Mouse (Mus musculus) heart, adult 8-10 months (tissue): ENCODE results near the gene Fryl. TPM values are rescaled to one million over a fixed set of nuclear protein-coding genes. Genes with fewer than 3 reads are reported as not detected.
A peak's percentile ranks its signal among the peaks of the same experiment; 100 is the strongest.

Experiments used
- DNase-seq: peaks from one replicate; pipeline ENCODE4 v3.0.0; 2022; ENCODE audit warnings: low spot score
- total RNA-seq, 4 experiments: library from RNA; stranded (reverse); gene quantifications; 2 replicates each; pipeline ENCODE4 v1.2.4; 2022

Gene Fryl
- 10 to 100 TPM; 32.7 to 38.8 (median 35.1) TPM for total RNA-seq

DNA sequence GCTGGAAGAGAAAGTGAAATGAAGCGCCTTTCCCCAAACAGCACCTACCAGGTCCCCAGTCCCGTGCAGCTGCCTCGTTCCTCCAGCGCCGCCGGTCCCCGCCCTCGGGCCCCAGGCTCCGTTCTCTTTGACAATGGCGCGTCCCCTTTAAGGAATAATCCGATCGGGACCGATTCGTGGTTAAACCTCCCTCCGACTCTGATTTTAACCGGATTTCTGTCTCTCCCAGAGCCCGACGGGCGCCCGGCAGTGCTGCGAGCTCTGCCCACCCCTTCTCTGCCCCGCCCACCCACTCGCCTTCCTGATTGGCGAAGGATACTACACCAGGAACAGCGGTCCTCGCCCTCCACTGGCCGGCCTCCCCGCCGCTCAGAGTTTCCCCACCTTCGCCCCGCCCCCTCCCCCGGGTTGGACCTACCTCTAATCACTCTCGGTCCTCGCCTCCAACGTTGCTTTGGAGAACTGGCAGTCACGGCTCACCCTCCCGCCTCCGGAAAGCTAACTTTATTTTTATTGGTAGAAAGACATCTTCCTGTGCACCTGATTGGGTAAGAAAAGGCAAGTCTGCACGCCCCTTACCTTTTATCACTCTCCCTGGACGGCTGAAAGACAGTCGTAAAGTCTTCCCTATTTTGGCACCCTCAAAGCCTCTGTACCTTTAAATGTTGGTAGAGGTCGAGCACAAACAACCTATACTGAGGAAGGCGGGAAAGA lies at the start of gene Fryl:
Fryl (minus strand) TSS at position 268 of the 714 bp plus-strand sequence.
- DNase-seq = peak; percentile 98

DNA sequence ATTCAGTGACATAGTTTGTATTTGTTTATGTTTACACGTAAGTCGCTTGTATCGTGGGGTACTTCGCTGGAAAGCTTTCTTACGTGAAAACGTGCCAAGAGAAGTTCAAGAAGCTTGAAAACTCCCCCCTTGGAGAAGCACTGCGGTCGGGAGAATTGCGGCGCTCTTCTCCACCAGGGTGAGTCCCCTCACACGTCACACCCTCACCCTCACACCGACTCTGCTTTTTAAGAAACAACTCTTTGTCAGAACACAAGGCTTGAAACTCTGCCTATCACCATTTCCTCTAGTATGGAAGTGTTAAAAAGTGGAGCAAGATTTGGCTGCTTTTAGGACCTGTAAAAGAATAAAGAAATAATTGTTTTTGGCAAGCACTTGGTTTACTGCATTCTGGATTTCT lies 48.1 kb upstream of the Fryl start:
- no peak for DNase-seq

- DNase-seq = no peak
Measured at GRCm38 (mm10) chr5:73301601-73302307, 45.3 kb upstream of the Fryl start.

- no peak for DNase-seq
Measured at GRCm38 (mm10) chr5:73295916-73296315, 39.5 kb upstream of the Fryl start.

GRCm38 (mm10) chr5:73295016-73295415 lies 38.6 kb upstream of the Fryl start:
- DNase-seq = no peak

DNA sequence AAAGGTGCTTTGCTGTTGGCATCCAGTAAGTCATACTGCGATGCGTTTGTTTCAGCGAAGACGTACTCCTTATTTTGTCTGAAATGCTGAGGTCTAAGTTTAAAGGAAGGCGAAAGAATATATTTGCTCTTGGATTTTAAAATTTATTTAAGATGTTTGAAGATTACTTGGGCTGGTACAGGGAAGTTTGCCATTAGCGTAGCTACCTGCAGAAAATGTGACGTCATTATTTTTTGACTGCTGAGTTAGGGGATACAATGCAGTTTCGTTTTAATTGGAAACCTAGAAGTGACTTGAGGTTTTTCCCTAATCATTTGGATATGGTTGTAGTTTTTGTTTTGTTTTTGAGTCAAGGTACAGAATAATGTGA lies 37.0 kb upstream of the Fryl start:
- DNase-seq = no peak

DNA sequence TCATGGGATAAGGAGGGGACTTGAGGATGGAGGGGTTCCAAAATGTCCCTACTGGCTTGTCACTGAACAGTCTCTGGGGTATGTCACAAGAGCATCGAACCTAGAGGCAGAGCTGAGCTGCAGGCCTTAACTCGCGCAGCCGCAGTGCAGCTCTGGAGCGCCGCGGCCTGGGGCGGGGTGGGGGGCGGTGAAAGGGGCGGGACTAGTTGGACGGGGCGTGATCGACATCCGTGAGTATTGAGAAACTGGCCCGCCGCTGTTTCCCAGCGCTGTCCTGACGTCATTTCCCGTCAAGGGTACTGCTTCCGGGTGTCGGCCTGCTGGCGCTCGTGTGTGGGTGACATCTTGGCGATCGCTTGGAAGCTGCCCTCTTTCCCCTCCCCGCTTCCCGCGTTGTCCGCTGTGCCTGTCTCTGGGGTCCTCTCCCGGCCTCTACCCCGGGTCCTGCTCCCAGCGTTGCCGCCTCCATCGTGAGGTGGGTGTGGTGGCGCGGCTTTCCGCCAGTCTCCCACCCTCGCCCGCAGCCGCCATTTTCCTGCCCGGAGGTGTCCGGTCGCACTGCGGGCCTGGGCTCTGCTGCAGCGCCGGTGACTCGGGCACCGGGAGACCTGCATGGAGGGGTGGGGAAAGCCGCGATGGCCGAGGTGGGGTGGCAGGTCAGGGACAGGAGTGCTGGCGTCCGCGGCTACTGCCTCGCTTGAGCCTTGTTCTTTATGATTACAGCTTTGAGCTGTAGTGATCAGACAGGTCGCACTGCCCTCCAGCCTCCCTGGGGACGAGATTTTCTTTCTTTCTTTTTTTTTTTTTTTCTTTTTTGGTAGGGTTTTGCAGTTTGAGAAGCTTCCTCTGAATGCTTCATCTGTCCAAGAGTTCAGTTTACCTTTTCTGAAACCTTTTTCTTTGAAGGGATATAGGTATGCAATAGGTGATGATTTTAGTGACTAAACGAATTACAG lies 36.4 kb upstream of the Fryl start, which contains the start of gene Ociad1:
Ociad1 (plus strand) TSS at position 283 of the 956 bp plus-strand sequence.
- DNase-seq = peak; percentile 94

- DNase-seq = no peak
Measured at GRCm38 (mm10) chr5:73289900-73290299, 33.5 kb upstream of the Fryl start.

DNA sequence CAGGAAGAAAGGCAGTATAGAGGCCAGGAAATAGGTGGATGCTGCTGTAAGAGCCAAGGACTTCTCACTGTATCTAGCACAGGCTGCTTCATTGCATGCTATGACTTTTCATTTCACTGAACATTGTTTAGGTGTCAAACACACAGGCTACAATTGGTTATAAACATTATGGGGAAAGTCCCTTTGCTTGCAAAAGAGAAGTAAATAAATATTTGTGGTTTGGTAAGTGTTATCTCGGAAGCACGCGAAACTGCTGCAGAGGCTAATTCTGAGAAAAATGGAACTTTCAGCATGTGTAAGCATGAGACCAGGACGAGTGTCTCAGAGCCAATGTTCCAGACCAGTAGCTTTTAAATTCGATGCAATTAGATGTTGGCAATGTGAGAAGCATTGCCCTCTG lies 30.2 kb upstream of the Fryl start:
- no peak for DNase-seq

- no peak for DNase-seq
Measured at GRCm38 (mm10) chr5:73285470-73285978, 29.1 kb upstream of the Fryl start.

- no peak for DNase-seq
Measured at GRCm38 (mm10) chr5:73284046-73284445, 27.6 kb upstream of the Fryl start.

GRCm38 (mm10) chr5:73280567-73280850 lies 24.1 kb upstream of the Fryl start:
- DNase-seq = no peak

DNA sequence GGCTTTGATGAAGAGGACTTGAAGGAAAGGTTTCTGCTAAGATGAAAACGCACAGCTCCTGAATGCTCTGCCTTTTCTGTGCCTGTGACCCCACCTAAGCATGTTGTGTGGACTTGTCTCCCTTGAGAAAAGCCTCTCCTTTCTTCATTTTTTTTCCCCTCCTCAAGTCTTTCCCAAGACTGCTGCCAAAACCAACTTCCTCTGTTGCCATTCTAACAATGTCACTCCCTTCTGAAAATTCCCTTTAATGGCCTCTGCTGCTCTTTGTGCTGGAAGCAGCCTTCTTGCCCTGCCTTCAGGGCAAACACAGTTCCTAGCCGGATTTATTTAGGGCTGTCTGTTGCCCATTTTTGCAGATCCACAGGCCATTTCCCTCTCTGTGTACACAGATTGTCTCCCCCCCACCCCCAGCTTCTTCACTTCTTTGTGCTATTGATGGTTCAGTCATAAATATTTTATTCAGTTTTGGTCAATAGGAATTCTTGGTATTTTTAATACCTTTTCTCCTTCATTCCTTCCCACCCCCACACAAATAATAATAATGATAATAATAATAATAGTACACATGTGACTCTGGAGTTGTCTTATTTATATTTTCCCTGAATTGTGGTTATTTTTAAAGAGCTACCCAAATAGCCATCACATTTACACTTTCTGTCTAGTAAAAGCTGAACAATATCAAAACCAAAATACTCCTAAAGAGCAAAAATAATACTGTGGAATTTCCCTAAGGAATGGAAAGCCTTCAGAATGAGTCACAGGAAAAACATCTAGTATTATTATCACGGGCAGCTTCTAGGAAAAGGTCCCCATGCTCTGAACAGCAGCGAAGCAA lies 23.5 kb upstream of the Fryl start:
- DNase-seq = no peak

DNA sequence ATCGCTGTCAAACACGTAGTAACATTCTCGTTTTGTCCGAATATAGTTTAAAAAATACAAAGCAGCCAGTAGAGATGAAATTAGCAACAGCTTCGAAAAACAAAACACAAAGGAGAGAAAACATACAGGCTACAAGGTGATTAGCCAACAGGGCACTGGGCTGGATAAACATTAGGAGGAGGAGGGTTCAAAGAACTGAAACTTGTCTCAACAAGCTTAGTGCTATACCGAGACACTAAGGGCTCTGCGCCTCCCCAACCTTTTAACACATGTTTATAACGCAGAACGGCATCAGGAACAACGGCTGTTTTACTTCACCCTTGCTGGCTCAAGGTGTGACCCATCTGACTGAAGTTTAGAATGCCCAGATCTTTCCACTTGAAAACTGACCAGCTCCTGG lies 22.8 kb upstream of the Fryl start:
- DNase-seq = no peak

DNA sequence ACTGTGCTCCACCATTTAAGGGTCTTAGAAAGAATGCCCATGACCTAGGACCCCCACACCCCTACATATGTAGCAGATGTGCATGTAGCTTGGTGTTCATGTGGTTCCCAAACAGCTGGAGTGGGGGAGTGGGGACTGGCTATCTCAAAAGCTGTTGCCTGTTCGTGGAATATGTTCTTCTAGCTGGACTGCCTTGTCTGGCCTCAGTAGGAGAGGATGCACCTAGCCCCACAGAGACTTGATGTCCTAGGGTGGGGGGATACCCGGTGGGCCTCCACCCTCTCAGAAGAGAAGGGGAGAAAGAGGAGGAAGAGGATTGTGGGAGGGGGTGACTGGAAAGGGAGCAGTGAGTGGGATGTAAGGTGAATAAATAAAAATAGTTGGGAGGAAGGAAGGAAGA lies 18.5 kb upstream of the Fryl start:
- no peak for DNase-seq

GRCm38 (mm10) chr5:73273171-73273570 lies 16.8 kb upstream of the Fryl start:
- DNase-seq = no peak

- no peak for DNase-seq
Measured at GRCm38 (mm10) chr5:73270612-73271011, 14.2 kb upstream of the Fryl start.

- DNase-seq = no peak
Measured at GRCm38 (mm10) chr5:73268636-73269213, 12.3 kb upstream of the Fryl start.

GRCm38 (mm10) chr5:73265460-73265859 lies 9.0 kb upstream of the Fryl start:
- DNase-seq = no peak

DNA sequence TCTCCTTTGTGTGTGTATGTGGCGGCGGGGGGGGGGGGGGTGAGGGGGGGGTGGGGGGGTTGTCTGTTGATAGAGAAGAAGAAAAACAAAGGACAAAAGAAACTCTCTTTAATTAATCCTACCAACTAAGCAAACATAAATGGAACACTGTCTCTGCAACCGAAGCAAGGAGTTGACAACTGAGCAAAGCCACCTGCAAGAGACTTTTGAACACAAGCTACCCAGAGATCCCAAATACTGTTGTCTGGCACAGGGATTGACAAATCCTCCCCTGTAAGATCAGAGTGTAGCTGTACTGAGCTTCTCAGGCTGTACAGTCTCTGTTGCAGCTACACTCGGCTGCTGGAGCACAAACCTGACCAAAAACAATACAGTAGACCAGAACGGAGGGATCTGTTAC lies 7.7 kb upstream of the Fryl start:
- no peak for DNase-seq

DNA sequence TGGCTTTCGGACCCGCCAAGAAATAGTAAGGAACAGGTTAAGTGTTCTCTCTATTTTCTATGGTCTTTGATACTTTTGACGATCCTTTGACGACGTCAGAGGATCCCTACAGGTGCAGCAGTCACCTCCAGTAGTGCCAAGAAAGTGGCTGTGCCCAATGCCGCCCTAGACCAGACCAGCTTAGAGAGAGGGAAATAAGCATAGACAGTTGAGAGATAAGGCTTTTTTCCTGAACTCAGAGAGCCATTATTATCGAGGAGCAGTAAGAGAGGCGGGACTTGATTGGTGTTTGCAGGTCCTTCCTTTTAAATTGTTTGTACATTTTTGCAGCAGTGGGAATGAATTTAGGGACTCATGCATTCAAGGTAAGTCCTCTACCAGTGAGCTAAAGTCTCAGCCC lies 1.3 kb upstream of the Fryl start:
- no peak for DNase-seq
